In genomic region chr11:69036486-69037230, GRCm38 (mm10) we compare ENCODE assay signal across 8 mouse cellular contexts. TPM values are rescaled to one million over a fixed set of nuclear protein-coding genes. Genes with fewer than 3 reads are reported as not detected.
DNase-seq lines count a peak whose midpoint lies in the region; ATAC-seq and TF ChIP-seq lines count a peak whose summit lies in the region.

No protein-coding gene starts in this region.

- H3K27me3 ChIP-seq in embryonic facial prominence, embryonic 12.5 days = no peaks in the 10 kb centered on the region
- H3K27me3 ChIP-seq in heart, embryonic 11.5 days (ENCODE audit: control insufficient read depth, insufficient read depth, low read length) = no peaks in the 10 kb centered on the region
- no peaks in the 10 kb centered on the region for H3K27me3 ChIP-seq in kidney, postnatal 0 days (ENCODE audit: insufficient read depth, low read length)
- H3K27me3 ChIP-seq in liver, embryonic 11.5 days (replicated peaks; ENCODE audit: control insufficient read depth, insufficient read depth, low read length) = no peaks in the 10 kb centered on the region
- no peaks in the 10 kb centered on the region for H3K27me3 ChIP-seq in neural tube, embryonic 11.5 days (ENCODE audit: control insufficient read depth, insufficient read depth, low read length)
- no peaks in the 10 kb centered on the region for H3K27me3 ChIP-seq in stomach, embryonic 16.5 days (ENCODE audit: control insufficient read depth, insufficient read depth, low read length)

- H3K27ac ChIP-seq in embryonic facial prominence, embryonic 12.5 days = peak overlapping the region; percentile 87
- peak overlapping the region; percentile 85 for H3K27ac ChIP-seq in heart, embryonic 11.5 days (ENCODE audit: low read depth, low read length)
- H3K27ac ChIP-seq in kidney, postnatal 0 days = peak overlapping the region; percentile 86
- H3K27ac ChIP-seq in liver, embryonic 11.5 days (ENCODE audit: low read depth, low read length) = peak overlapping the region; percentile 22
- H3K27ac ChIP-seq in neural tube, embryonic 11.5 days (ENCODE audit: low read depth, low read length) = peak overlapping the region; percentile 67; the same call in 1 of the 2 replicates
- H3K27ac ChIP-seq in stomach, embryonic 16.5 days (ENCODE audit: low read length) = peak overlapping the region; percentile 87

- peaks cover 41% of the 10 kb centered on the region for H3K36me3 ChIP-seq in embryonic facial prominence, embryonic 12.5 days
- H3K36me3 ChIP-seq in heart, embryonic 11.5 days (ENCODE audit: control insufficient read depth, insufficient read depth, low read length) = peaks cover 14% of the 10 kb centered on the region
- peaks cover 21% of the 10 kb centered on the region for H3K36me3 ChIP-seq in kidney, postnatal 0 days (ENCODE audit: insufficient read depth, low read length)
- H3K36me3 ChIP-seq in liver, embryonic 11.5 days (ENCODE audit: control insufficient read depth, insufficient read depth, low read length) = peaks cover 23% of the 10 kb centered on the region
- peaks cover 8% of the 10 kb centered on the region; the same call in 1 of the 2 replicates for H3K36me3 ChIP-seq in neural tube, embryonic 11.5 days (ENCODE audit: control insufficient read depth, insufficient read depth, low read length)
- peaks cover 18% of the 10 kb centered on the region for H3K36me3 ChIP-seq in stomach, embryonic 16.5 days (ENCODE audit: control insufficient read depth, insufficient read depth, low read length)

- peak overlapping the region; percentile 47 for H3K4me2 ChIP-seq in embryonic facial prominence, embryonic 12.5 days (replicated peaks)
- H3K4me2 ChIP-seq in heart, embryonic 11.5 days = peak overlapping the region; percentile 78
- peak overlapping the region; percentile 62 for H3K4me2 ChIP-seq in kidney, postnatal 0 days (ENCODE audit: low read length)
- peak overlapping the region; percentile 98 for H3K4me2 ChIP-seq in liver, embryonic 11.5 days
- H3K4me2 ChIP-seq in neural tube, embryonic 11.5 days (ENCODE audit: low read depth) = peak overlapping the region; percentile 64
- H3K4me2 ChIP-seq in stomach, embryonic 16.5 days (ENCODE audit: low read depth, low read length) = peak overlapping the region; percentile 76

- DNase-seq in monocyte, adult 2 months (ENCODE audit: low read depth in 1 of 2, low spot score in 2 of 2) = peak; percentile 66 to 81
- DNase-seq in kidney, postnatal 0 days (ENCODE audit: low spot score) = peak; percentile 79
- DNase-seq in liver, embryonic 11.5 days (ENCODE audit: low spot score) = peak; percentile 87
- peak; percentile 87 for DNase-seq in neural tube, embryonic 11.5 days (ENCODE audit: low spot score)

- TF ChIP-seq CTCF in kidney, postnatal 0 days (IDR thresholded peaks at IDR 0.05; ENCODE audit: low read depth) = no peak

- no peak for ATAC-seq in monocyte, adult 5-6 weeks (replicated peaks; ENCODE audit: insufficient number of reproducible peaks, low FRiP score, low TSS enrichment, poor library complexity, severe bottlenecking)
- ATAC-seq in embryonic facial prominence, embryonic 12.5 days (ENCODE audit: insufficient number of reproducible peaks, insufficient read depth, low FRiP score, low TSS enrichment) = no peak
- ATAC-seq in heart, embryonic 11.5 days (replicated peaks; ENCODE audit: insufficient number of reproducible peaks, low FRiP score, low TSS enrichment) = 0 out of 2 replicates have a peak, but pooled peaks have one; percentile 29
- ATAC-seq in kidney, postnatal 0 days (replicated peaks; ENCODE audit: low FRiP score, low read depth) = no peak
- ATAC-seq in liver, embryonic 11.5 days (replicated peaks; ENCODE audit: low FRiP score) = 0 out of 2 replicates have a peak, but pooled peaks have one; percentile 18
- no peak for ATAC-seq in neural tube, embryonic 11.5 days (ENCODE audit: insufficient read depth, low FRiP score, low TSS enrichment)
- ATAC-seq in stomach, embryonic 16.5 days (ENCODE audit: insufficient read depth, low FRiP score) = peak; percentile 22; the same call in 1 of the 2 replicates

- 10% methylated on average over 20 of the region's 20 CpGs for WGBS in embryonic facial prominence, embryonic 12.5 days
- 10% methylated on average over 20 of the region's 20 CpGs for WGBS in heart, embryonic 11.5 days (ENCODE audit: insufficient replicate concordance)
- 10% methylated on average over 20 of the region's 20 CpGs for WGBS in kidney, postnatal 0 days
- WGBS in liver, embryonic 11.5 days = 10% methylated on average over 20 of the region's 20 CpGs
- WGBS in neural tube, embryonic 11.5 days = 9% methylated on average over 20 of the region's 20 CpGs
- 9% methylated on average over 20 of the region's 20 CpGs for WGBS in stomach, embryonic 16.5 days

- H3K9ac ChIP-seq in embryonic facial prominence, embryonic 12.5 days = peak overlapping the region; percentile 53
- peak overlapping the region; percentile 87 for H3K9ac ChIP-seq in heart, embryonic 11.5 days (ENCODE audit: low read depth, low read length)
- H3K9ac ChIP-seq in kidney, postnatal 0 days (ENCODE audit: low read depth, low read length) = peak overlapping the region; percentile 75
- H3K9ac ChIP-seq in liver, embryonic 11.5 days (ENCODE audit: low read depth, low read length) = peak overlapping the region; percentile 67
- peak overlapping the region; percentile 78 for H3K9ac ChIP-seq in neural tube, embryonic 11.5 days (ENCODE audit: low read length)
- peak overlapping the region; percentile 85 for H3K9ac ChIP-seq in stomach, embryonic 16.5 days (ENCODE audit: low read length)

- peaks cover 27% of the 10 kb centered on the region for H3K4me1 ChIP-seq in embryonic facial prominence, embryonic 12.5 days
- peaks cover 19% of the 10 kb centered on the region for H3K4me1 ChIP-seq in heart, embryonic 11.5 days (ENCODE audit: control insufficient read depth, insufficient read depth, low read length)
- H3K4me1 ChIP-seq in kidney, postnatal 0 days (replicated peaks; ENCODE audit: insufficient read depth, low read length) = peaks cover 12% of the 10 kb centered on the region; the same call in 1 of the 2 replicates
- H3K4me1 ChIP-seq in liver, embryonic 11.5 days (replicated peaks; ENCODE audit: control insufficient read depth, insufficient read depth, low read length) = peaks cover 25% of the 10 kb centered on the region
- H3K4me1 ChIP-seq in neural tube, embryonic 11.5 days (ENCODE audit: control insufficient read depth, insufficient read depth, low read length) = peaks cover 19% of the 10 kb centered on the region
- peaks cover 26% of the 10 kb centered on the region for H3K4me1 ChIP-seq in stomach, embryonic 16.5 days (ENCODE audit: control insufficient read depth, insufficient read depth, low read length)

- no peaks in the 10 kb centered on the region for H3K9me3 ChIP-seq in embryonic facial prominence, embryonic 12.5 days
- H3K9me3 ChIP-seq in heart, embryonic 11.5 days (replicated peaks; ENCODE audit: control insufficient read depth, low read length) = no peaks in the 10 kb centered on the region
- H3K9me3 ChIP-seq in kidney, postnatal 0 days (replicated peaks; ENCODE audit: low read length) = no peaks in the 10 kb centered on the region
- H3K9me3 ChIP-seq in liver, embryonic 11.5 days (ENCODE audit: control insufficient read depth, low read length) = no peaks in the 10 kb centered on the region
- H3K9me3 ChIP-seq in neural tube, embryonic 11.5 days (ENCODE audit: control insufficient read depth, low read length) = no peaks in the 10 kb centered on the region
- H3K9me3 ChIP-seq in stomach, embryonic 16.5 days (replicated peaks; ENCODE audit: control insufficient read depth, low read length) = no peaks in the 10 kb centered on the region

- peak overlapping the region; percentile 62 for H3K4me3 ChIP-seq in embryonic facial prominence, embryonic 12.5 days
- H3K4me3 ChIP-seq in heart, embryonic 11.5 days (ENCODE audit: low read depth, low read length) = peak overlapping the region; percentile 80
- peak overlapping the region; percentile 82 for H3K4me3 ChIP-seq in kidney, postnatal 0 days (replicated peaks; ENCODE audit: low read depth, low read length)
- peak overlapping the region; percentile 63 for H3K4me3 ChIP-seq in liver, embryonic 11.5 days (ENCODE audit: low read depth, low read length)
- peak overlapping the region; percentile 75 for H3K4me3 ChIP-seq in neural tube, embryonic 11.5 days (ENCODE audit: low read depth, low read length)
- peak overlapping the region; percentile 87 for H3K4me3 ChIP-seq in stomach, embryonic 16.5 days (replicated peaks; ENCODE audit: low read length)

RNA-seq across cellular contexts. Expression of gene Aurkb, which starts 8.8 kb away (rescaled TPM):
- total RNA-seq in monocyte, adult 5-6 weeks (2017) = 1.1 to 8.3 TPM (median 4.8 TPM) in 3 replicates
- polyA plus RNA-seq in embryonic facial prominence, embryonic 12.5 days (2016; fragmentation: Nextera tagmentation; extraction: Ambion mirVana) = 148 and 152 TPM in 2 replicates
- polyA plus RNA-seq in heart, embryonic 11.5 days (2014; fragmentation: Nextera tagmentation; extraction: Ambion mirVana) = 89.2 and 89.6 TPM in 2 replicates
- 49.3 and 61.1 TPM in 2 replicates for polyA plus RNA-seq in kidney, postnatal 0 days (2015; fragmentation: Nextera tagmentation; extraction: Ambion mirVana)
- 168 and 170 TPM in 2 replicates for polyA plus RNA-seq in liver, embryonic 11.5 days (2014; fragmentation: Nextera tagmentation; extraction: Ambion mirVana)
- polyA plus RNA-seq in neural tube, embryonic 11.5 days (2014; fragmentation: Nextera tagmentation; extraction: Ambion mirVana) = 154 and 155 TPM in 2 replicates
- 120 and 134 TPM in 2 replicates for polyA plus RNA-seq in stomach, embryonic 16.5 days (2015; fragmentation: Nextera tagmentation; extraction: Ambion mirVana)

RNA-seq across cellular contexts. Expression of gene Ctc1, which starts 20.9 kb away (rescaled TPM):
- total RNA-seq in monocyte, adult 5-6 weeks (2017) = 4.1 to 16.3 TPM (median 12.3 TPM) in 3 replicates
- 71.0 and 75.2 TPM in 2 replicates for polyA plus RNA-seq in embryonic facial prominence, embryonic 12.5 days (2016; fragmentation: Nextera tagmentation; extraction: Ambion mirVana)
- polyA plus RNA-seq in heart, embryonic 11.5 days (2014; fragmentation: Nextera tagmentation; extraction: Ambion mirVana) = 41.3 and 48.3 TPM in 2 replicates
- 27.6 and 27.7 TPM in 2 replicates for polyA plus RNA-seq in kidney, postnatal 0 days (2015; fragmentation: Nextera tagmentation; extraction: Ambion mirVana)
- 57.5 and 60.5 TPM in 2 replicates for polyA plus RNA-seq in liver, embryonic 11.5 days (2014; fragmentation: Nextera tagmentation; extraction: Ambion mirVana)
- 68.0 and 76.0 TPM in 2 replicates for polyA plus RNA-seq in neural tube, embryonic 11.5 days (2014; fragmentation: Nextera tagmentation; extraction: Ambion mirVana)
- polyA plus RNA-seq in stomach, embryonic 16.5 days (2015; fragmentation: Nextera tagmentation; extraction: Ambion mirVana) = 34.5 and 43.9 TPM in 2 replicates

RNA-seq across cellular contexts. Expression of gene Borcs6, which starts 22.9 kb away (rescaled TPM):
- 12.4 to 16.1 TPM (median 13.3 TPM) in 3 replicates for total RNA-seq in monocyte, adult 5-6 weeks (2017)
- polyA plus RNA-seq in embryonic facial prominence, embryonic 12.5 days (2016; fragmentation: Nextera tagmentation; extraction: Ambion mirVana) = 12.3 and 12.6 TPM in 2 replicates
- polyA plus RNA-seq in heart, embryonic 11.5 days (2014; fragmentation: Nextera tagmentation; extraction: Ambion mirVana) = 7.7 and 9.8 TPM in 2 replicates
- 11.9 and 13.3 TPM in 2 replicates for polyA plus RNA-seq in kidney, postnatal 0 days (2015; fragmentation: Nextera tagmentation; extraction: Ambion mirVana)
- 5.9 and 6.6 TPM in 2 replicates for polyA plus RNA-seq in liver, embryonic 11.5 days (2014; fragmentation: Nextera tagmentation; extraction: Ambion mirVana)
- 10.5 and 11.4 TPM in 2 replicates for polyA plus RNA-seq in neural tube, embryonic 11.5 days (2014; fragmentation: Nextera tagmentation; extraction: Ambion mirVana)
- polyA plus RNA-seq in stomach, embryonic 16.5 days (2015; fragmentation: Nextera tagmentation; extraction: Ambion mirVana) = 7.2 and 7.8 TPM in 2 replicates

RNA-seq across cellular contexts. Expression of gene Pfas, which starts 28.4 kb away (rescaled TPM):
- 7.1 to 9.6 TPM (median 7.4 TPM) in 3 replicates for total RNA-seq in monocyte, adult 5-6 weeks (2017)
- polyA plus RNA-seq in embryonic facial prominence, embryonic 12.5 days (2016; fragmentation: Nextera tagmentation; extraction: Ambion mirVana) = 44.0 and 44.3 TPM in 2 replicates
- polyA plus RNA-seq in heart, embryonic 11.5 days (2014; fragmentation: Nextera tagmentation; extraction: Ambion mirVana) = 17.3 and 24.0 TPM in 2 replicates
- polyA plus RNA-seq in kidney, postnatal 0 days (2015; fragmentation: Nextera tagmentation; extraction: Ambion mirVana) = 20.9 and 23.3 TPM in 2 replicates
- polyA plus RNA-seq in liver, embryonic 11.5 days (2014; fragmentation: Nextera tagmentation; extraction: Ambion mirVana) = 60.2 and 64.9 TPM in 2 replicates
- 30.7 and 34.9 TPM in 2 replicates for polyA plus RNA-seq in neural tube, embryonic 11.5 days (2014; fragmentation: Nextera tagmentation; extraction: Ambion mirVana)
- polyA plus RNA-seq in stomach, embryonic 16.5 days (2015; fragmentation: Nextera tagmentation; extraction: Ambion mirVana) = 24.1 and 25.2 TPM in 2 replicates

RNA-seq across cellular contexts. Expression of gene Tmem107, which starts 33.9 kb away (rescaled TPM):
- 1.1 TPM in 1 of 3 replicates, not detected in the others for total RNA-seq in monocyte, adult 5-6 weeks (2017)
- polyA plus RNA-seq in embryonic facial prominence, embryonic 12.5 days (2016; fragmentation: Nextera tagmentation; extraction: Ambion mirVana) = 36.8 and 43.5 TPM in 2 replicates
- 26.4 and 28.2 TPM in 2 replicates for polyA plus RNA-seq in heart, embryonic 11.5 days (2014; fragmentation: Nextera tagmentation; extraction: Ambion mirVana)
- 60.8 and 61.3 TPM in 2 replicates for polyA plus RNA-seq in kidney, postnatal 0 days (2015; fragmentation: Nextera tagmentation; extraction: Ambion mirVana)
- polyA plus RNA-seq in liver, embryonic 11.5 days (2014; fragmentation: Nextera tagmentation; extraction: Ambion mirVana) = 39.1 and 43.5 TPM in 2 replicates
- polyA plus RNA-seq in neural tube, embryonic 11.5 days (2014; fragmentation: Nextera tagmentation; extraction: Ambion mirVana) = 40.8 and 43.5 TPM in 2 replicates
- polyA plus RNA-seq in stomach, embryonic 16.5 days (2015; fragmentation: Nextera tagmentation; extraction: Ambion mirVana) = 58.2 and 62.1 TPM in 2 replicates

Comparison
In these comparisons a context has a peak if more than half of its experiments do, and no peak if none do; other contexts are left out.
1. ATAC-seq: peak in heart, embryonic 11.5 days (single experiment), liver, embryonic 11.5 days (single experiment) and stomach, embryonic 16.5 days (single experiment); none in monocyte, adult 5-6 weeks (single experiment), embryonic facial prominence, embryonic 12.5 days (single experiment), kidney, postnatal 0 days (single experiment) and neural tube, embryonic 11.5 days (single experiment).
2. H3K27ac ChIP-seq: peak in every context shown above with its lines; median percentile 87 in embryonic facial prominence, embryonic 12.5 days; 87 in stomach, embryonic 16.5 days; 86 in kidney, postnatal 0 days; 85 in heart, embryonic 11.5 days; 67 in neural tube, embryonic 11.5 days; 22 in liver, embryonic 11.5 days.
3. H3K4me2 ChIP-seq: peak in every context shown above with its lines; median percentile 98 in liver, embryonic 11.5 days; 78 in heart, embryonic 11.5 days; 76 in stomach, embryonic 16.5 days; 64 in neural tube, embryonic 11.5 days; 62 in kidney, postnatal 0 days; 47 in embryonic facial prominence, embryonic 12.5 days.
4. Peak in every context shown above with its lines, with median percentiles within 50 percentile points of each other: DNase-seq, H3K4me3 ChIP-seq and H3K9ac ChIP-seq.